Mouse (Mus musculus) myocyte (in vitro differentiated cells): ENCODE data around the gene Pphln1. TPM values are rescaled to one million over a fixed set of nuclear protein-coding genes. Genes with fewer than 3 reads are reported as not detected.

ENCODE experiments used
- H3K27me3 ChIP-seq: one replicate; pipeline ENCODE4 v1.6.1; 2011; ENCODE audit not compliant: control insufficient read depth, insufficient read depth, insufficient read length
- H3K36me3 ChIP-seq: one replicate; pipeline ENCODE4 v1.6.1; 2011; ENCODE audit not compliant: control insufficient read depth, insufficient read depth
- H3K4me2 ChIP-seq: one replicate; pipeline ENCODE4 v1.6.1; 2011; ENCODE audit warnings: low read depth, control low read depth
- H3K4me3 ChIP-seq: one replicate; pipeline ENCODE4 v1.5.1; 2011; ENCODE audit warnings: mild to moderate bottlenecking, control low read depth, moderate library complexity
- H3K79me2 ChIP-seq: one replicate; pipeline ENCODE4 v1.6.1; 2011; ENCODE audit not compliant: control insufficient read depth, insufficient read depth
- H3ac ChIP-seq: one replicate; pipeline ENCODE4 v1.6.1; 2011; ENCODE audit not compliant: control insufficient read depth, insufficient read length
- CEBPB ChIP-seq: IDR thresholded peaks from 2 replicates; pipeline ENCODE4 v1.6.1; 2011; ENCODE audit warnings: mild to moderate bottlenecking, moderate library complexity; ENCODE audit not compliant: poor library complexity, insufficient read depth, severe bottlenecking
- E2F4 ChIP-seq: IDR thresholded peaks from one replicate; pipeline ENCODE4 v1.6.1; 2011; ENCODE audit warnings: mild to moderate bottlenecking, control low read depth, moderate library complexity; ENCODE audit not compliant: insufficient read depth
- MAX ChIP-seq: IDR thresholded peaks from one replicate; pipeline ENCODE4 v1.6.1; 2011; ENCODE audit warnings: low read depth, mild to moderate bottlenecking, control low read depth
- MYOD1 ChIP-seq, 3 experiments: IDR thresholded peaks; one replicate each; pipeline ENCODE4 v1.6.1; 2011; ENCODE audit warnings: control low read depth in 2 of 3, low read depth in 2 of 3, mild to moderate bottlenecking in 2 of 3, moderate library complexity in 1 of 3; ENCODE audit not compliant: insufficient read length in 2 of 3, control insufficient read depth in 1 of 3
- MYOG ChIP-seq, 3 experiments: IDR thresholded peaks; one replicate each; pipeline ENCODE4 v1.6.1; 2011; ENCODE audit warnings: control low read depth in 2 of 3, low read depth in 2 of 3, mild to moderate bottlenecking in 2 of 3; ENCODE audit not compliant: insufficient read length in 2 of 3, control insufficient read depth in 1 of 3, insufficient read depth in 1 of 3
- POLR2A ChIP-seq: IDR thresholded peaks from one replicate; pipeline ENCODE4 v1.6.1; 2011; ENCODE audit warnings: low read depth, mild to moderate bottlenecking, control low read depth, moderate library complexity; ENCODE audit not compliant: insufficient read length
- POLR2AphosphoS2 ChIP-seq: IDR thresholded peaks from one replicate; pipeline ENCODE4 v1.6.1; 2011; ENCODE audit warnings: low read depth, control low read depth; ENCODE audit not compliant: insufficient read length
- REST ChIP-seq: IDR thresholded peaks from one replicate; pipeline ENCODE4 v1.6.1; 2011; ENCODE audit warnings: mild to moderate bottlenecking, control low read depth, moderate library complexity; ENCODE audit not compliant: insufficient read depth, insufficient read length
- SRF ChIP-seq: IDR thresholded peaks from one replicate; pipeline ENCODE4 v1.6.1; 2011; ENCODE audit warnings: low read depth; ENCODE audit not compliant: control insufficient read depth, insufficient read length
- TCF12 ChIP-seq: IDR thresholded peaks from one replicate; pipeline ENCODE4 v1.6.1; 2011; ENCODE audit warnings: mild to moderate bottlenecking, control low read depth; ENCODE audit not compliant: poor library complexity, insufficient read depth, severe bottlenecking
- TCF3 ChIP-seq: IDR thresholded peaks from one replicate; pipeline ENCODE4 v1.6.1; 2011; ENCODE audit warnings: low read depth, control low read depth; ENCODE audit not compliant: insufficient read length
- USF1 ChIP-seq: IDR thresholded peaks from one replicate; pipeline ENCODE4 v1.6.1; 2011; ENCODE audit warnings: low read depth, mild to moderate bottlenecking, control low read depth, moderate library complexity
- polyA plus RNA-seq: library from polyadenylated mRNA; unstranded; fragments of >200 nt; fragmentation: generic; extraction: Trizol; gene quantifications from one replicate; pipeline ENCODE4 v1.2.1, GENCODE M21; 2012; ENCODE audit warnings: missing spikeins

The Pphln1 gene
- polyA plus RNA-seq, 1 experiment = 20.4 TPM

DNA sequence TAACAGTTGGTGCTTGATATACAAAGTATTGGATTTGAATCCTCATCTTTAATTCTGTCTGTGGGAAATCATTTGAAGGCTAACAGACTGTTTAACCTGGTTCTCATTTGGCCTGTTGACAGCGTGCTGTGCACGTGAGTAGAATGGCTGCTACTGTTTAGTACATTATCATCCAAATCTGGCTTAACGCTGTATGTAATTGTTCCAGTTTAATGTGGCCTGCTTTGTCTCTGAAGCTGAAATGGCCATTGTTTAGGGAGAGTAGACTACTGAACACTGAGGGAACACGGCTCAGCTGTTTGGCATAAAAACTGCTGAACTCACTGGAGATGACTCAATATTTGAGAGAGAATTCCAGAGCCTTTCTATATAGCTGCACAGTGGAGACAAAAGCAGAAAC is 81.3 kb downstream of the Pphln1 start:
- no peak for TF ChIP-seq USF1
- no peak for TF ChIP-seq SRF
- TF ChIP-seq POLR2AphosphoS2 = no peak
- TF ChIP-seq MYOD1 (IDR thresholded peaks at IDR 0.05; ENCODE audit: control insufficient read depth in 1 of 3, insufficient read length in 2 of 3, low read depth in 2 of 3) = no peak
- TF ChIP-seq E2F4 = no peak
- no peak for TF ChIP-seq REST
- TF ChIP-seq MAX = no peak
- no peak for TF ChIP-seq MYOG (IDR thresholded peaks at IDR 0.05; ENCODE audit: control insufficient read depth in 1 of 3, insufficient read depth in 1 of 3, insufficient read length in 2 of 3, low read depth in 2 of 3)
- no peak for TF ChIP-seq TCF12
- no peak for TF ChIP-seq TCF3
- TF ChIP-seq POLR2A = no peak
- Histone ChIP-seq H3K36me3 (no peaks in the 10 kb centered on the region), H3ac (no peak overlapping the region), H3K4me3 (no peak overlapping the region), H3K79me2 (no peaks in the 10 kb centered on the region), H3K4me2 (no peak overlapping the region), H3K27me3 (no peaks in the 10 kb centered on the region)

DNA sequence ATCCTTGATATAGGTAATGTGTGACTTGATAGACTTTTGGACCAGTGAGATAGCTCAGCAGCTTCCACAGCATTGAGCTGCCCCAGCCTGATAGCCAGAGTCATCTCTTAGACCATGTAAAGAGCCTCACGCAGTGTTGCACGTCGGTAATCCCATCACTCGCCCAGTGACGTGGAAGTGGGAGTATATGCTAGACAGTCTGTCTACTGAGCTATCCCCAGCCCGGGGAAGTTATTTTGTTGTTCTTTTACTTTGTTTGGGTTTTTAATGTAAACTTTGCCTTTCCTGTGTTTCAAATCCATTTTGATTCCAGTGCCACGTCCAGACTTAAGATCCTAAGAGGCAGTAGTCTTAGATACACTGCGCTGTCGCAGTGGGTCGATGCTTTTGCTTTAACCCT is 83.0 kb downstream of the Pphln1 start:
- Histone ChIP-seq H3K4me3 (no peak overlapping the region), H3K4me2 (no peak overlapping the region), H3ac (no peak overlapping the region), H3K79me2 (no peaks in the 10 kb centered on the region), H3K27me3 (no peaks in the 10 kb centered on the region), H3K36me3 (no peaks in the 10 kb centered on the region)
- no peak for TF ChIP-seq REST
- TF ChIP-seq POLR2AphosphoS2 = no peak
- TF ChIP-seq USF1 = no peak
- no peak for TF ChIP-seq SRF
- TF ChIP-seq POLR2A = no peak
- TF ChIP-seq E2F4 = no peak
- TF ChIP-seq TCF3 = no peak
- TF ChIP-seq MYOG (IDR thresholded peaks at IDR 0.05; ENCODE audit: control insufficient read depth in 1 of 3, insufficient read depth in 1 of 3, insufficient read length in 2 of 3, low read depth in 2 of 3) = no peak
- TF ChIP-seq MYOD1 (IDR thresholded peaks at IDR 0.05; ENCODE audit: control insufficient read depth in 1 of 3, insufficient read length in 2 of 3, low read depth in 2 of 3) = no peak
- TF ChIP-seq CEBPB = no peak
- TF ChIP-seq MAX = no peak
- TF ChIP-seq TCF12 = no peak

DNA sequence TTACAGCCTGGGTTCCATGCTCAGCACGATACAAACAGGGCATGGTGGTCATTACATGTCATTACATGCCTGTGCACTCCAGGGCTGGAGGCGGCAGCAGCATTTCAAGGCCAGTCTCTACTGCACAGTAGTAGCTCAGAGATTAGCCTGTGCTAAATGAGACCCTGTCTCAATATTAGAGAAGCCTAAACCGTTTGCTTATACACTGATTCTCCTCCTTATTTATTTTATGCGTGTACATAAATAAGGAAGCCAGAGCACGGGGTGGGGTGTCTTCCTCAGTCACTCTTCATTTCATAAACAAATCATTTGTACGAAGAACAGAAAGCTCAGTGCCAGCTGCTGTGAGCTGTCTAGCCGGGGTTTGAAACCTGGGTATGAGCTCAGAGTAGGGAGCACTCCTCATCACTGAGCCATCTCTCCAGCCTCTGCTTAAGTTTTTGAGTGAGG is 86.1 kb downstream of the Pphln1 start:
- H3K4me3 ChIP-seq = no peak overlapping the region
- H3K79me2 ChIP-seq = no peaks in the 10 kb centered on the region
- H3K36me3 ChIP-seq = peaks cover 13% of the 10 kb centered on the region
- H3K27me3 ChIP-seq = no peaks in the 10 kb centered on the region
- no peak for TF ChIP-seq TCF12
- no peak overlapping the region for H3K4me2 ChIP-seq
- no peak overlapping the region for H3ac ChIP-seq

DNA sequence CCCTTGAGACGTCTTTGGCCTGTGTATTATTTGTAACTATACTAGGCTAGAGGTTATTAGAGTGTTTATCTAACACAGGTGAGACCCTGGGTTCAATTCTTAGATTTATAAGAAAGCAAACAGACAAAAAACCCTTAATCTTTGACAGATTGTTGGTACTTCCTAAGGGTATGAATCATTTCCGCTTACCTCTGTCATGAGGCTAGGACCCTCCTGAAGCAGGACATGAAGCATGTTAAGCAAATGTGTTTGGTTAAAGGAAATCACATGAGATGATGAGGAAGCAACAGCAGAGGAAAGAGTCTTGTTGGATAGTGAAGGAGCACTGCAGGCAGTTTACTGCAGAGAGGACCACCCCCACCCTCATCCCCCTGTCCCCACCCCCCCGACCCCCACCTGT is 87.1 kb downstream of the Pphln1 start:
- Histone ChIP-seq H3K27me3 (no peaks in the 10 kb centered on the region), H3K79me2 (no peaks in the 10 kb centered on the region), H3K36me3 (peaks cover 13% of the 10 kb centered on the region), H3ac (no peak overlapping the region), H3K4me3 (no peak overlapping the region), H3K4me2 (no peak overlapping the region)
- TF ChIP-seq E2F4 = no peak
- no peak for TF ChIP-seq POLR2AphosphoS2
- TF ChIP-seq SRF = no peak
- no peak for TF ChIP-seq CEBPB
- TF ChIP-seq TCF12 = no peak
- TF ChIP-seq USF1 = no peak
- no peak for TF ChIP-seq MAX
- TF ChIP-seq MYOD1 (IDR thresholded peaks at IDR 0.05; ENCODE audit: control insufficient read depth in 1 of 3, insufficient read length in 2 of 3, low read depth in 2 of 3) = no peak
- TF ChIP-seq MYOG (IDR thresholded peaks at IDR 0.05; ENCODE audit: control insufficient read depth in 1 of 3, insufficient read depth in 1 of 3, insufficient read length in 2 of 3, low read depth in 2 of 3) = no peak
- no peak for TF ChIP-seq POLR2A
- no peak for TF ChIP-seq REST
- no peak for TF ChIP-seq TCF3

DNA sequence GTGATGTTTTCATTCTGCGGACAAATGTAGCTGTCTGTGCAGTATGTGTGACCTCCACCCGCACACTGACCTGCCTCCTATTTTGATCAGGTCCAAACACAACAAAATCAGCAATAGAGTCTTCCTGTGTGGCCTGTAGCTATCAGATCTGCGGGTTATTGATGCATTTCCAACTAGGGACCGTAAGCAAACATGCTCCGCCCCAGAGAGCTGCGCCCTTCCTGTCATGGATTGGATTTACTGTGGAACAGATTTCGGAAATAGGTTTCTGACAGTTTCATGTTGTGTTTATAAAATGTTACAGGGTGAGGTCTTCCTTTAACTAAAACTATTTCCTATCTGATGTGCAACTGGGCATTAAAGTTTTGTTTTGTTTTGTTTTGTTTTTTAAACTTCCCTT is 87.9 kb downstream of the Pphln1 start:
- H3K4me3 ChIP-seq = no peak overlapping the region
- H3K4me2 ChIP-seq = no peak overlapping the region
- TF ChIP-seq MYOD1 (IDR thresholded peaks at IDR 0.05; ENCODE audit: control insufficient read depth in 1 of 3, insufficient read length in 2 of 3, low read depth in 2 of 3) (no peak), CEBPB (no peak), REST (no peak), POLR2A (no peak), MAX (no peak), TCF3 (no peak), TCF12 (no peak), POLR2AphosphoS2 (no peak), USF1 (no peak), E2F4 (no peak), MYOG (IDR thresholded peaks at IDR 0.05; ENCODE audit: control insufficient read depth in 1 of 3, insufficient read depth in 1 of 3, insufficient read length in 2 of 3, low read depth in 2 of 3) (no peak), SRF (no peak)
- H3K27me3 ChIP-seq = no peaks in the 10 kb centered on the region
- peaks cover 13% of the 10 kb centered on the region for H3K36me3 ChIP-seq
- no peak overlapping the region for H3ac ChIP-seq
- no peaks in the 10 kb centered on the region for H3K79me2 ChIP-seq
